Mouse (Mus musculus): ENCODE measurements around the gene Zfp865. TPM values are rescaled to one million over a fixed set of nuclear protein-coding genes. Genes with fewer than 3 reads are reported as not detected.
A peak's percentile ranks its signal among the peaks of the same experiment; 100 is the strongest.

The Zfp865 gene
- polyA plus RNA-seq, 1 experiment from 2014 or later: 3.4 TPM

DNA sequence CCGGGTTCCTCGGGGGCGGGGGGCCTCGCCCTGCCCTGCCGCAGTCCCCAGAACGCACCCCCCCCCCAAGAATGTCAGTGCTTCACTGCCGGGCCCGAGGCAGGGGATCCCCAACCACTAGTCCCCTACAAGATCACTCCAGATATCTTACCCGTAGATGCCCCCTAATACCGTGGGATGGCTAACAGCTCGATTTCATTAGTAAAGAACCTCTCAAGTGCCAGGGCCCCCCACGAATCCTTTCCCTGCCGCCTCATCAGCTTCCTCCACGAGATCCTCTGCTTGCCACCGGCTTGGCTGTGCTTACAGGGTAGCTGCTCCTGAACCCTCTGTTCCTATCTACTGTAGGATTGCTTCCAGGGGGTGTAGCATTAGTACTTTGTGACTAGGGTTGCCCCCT lies 509 bp downstream of the Zfp865 start:
- Histone ChIP-seq H3K27me3 (replicated peaks; ENCODE audit: insufficient read depth, low read length) (no peaks in the 10 kb centered on the region), H3K4me1 (ENCODE audit: insufficient read depth, low read depth, low read length) (0 out of 2 replicates have a peak, but pooled peaks cover 4% of the 10 kb centered on the region), H3K36me3 (ENCODE audit: insufficient read depth, low read length) (no peaks in the 10 kb centered on the region), H3K9ac (replicated peaks; ENCODE audit: low read depth) (peak overlapping the region; percentile 96), H3K4me3 (ENCODE audit: low read depth, low read length) (peak overlapping the region; percentile 84), H3K27ac (ENCODE audit: low read length) (peak overlapping the region; percentile 98), H3K9me3 (ENCODE audit: low read length) (no peaks in the 10 kb centered on the region), H3K4me2 (replicated peaks; ENCODE audit: low read depth, low read length) (peak overlapping the region; percentile 73)
- TF ChIP-seq EP300 (IDR thresholded peaks at IDR 0.05) (no peak), CTCF (IDR thresholded peaks at IDR 0.05) (no peak)
- no peak for DNase-seq (ENCODE audit: low spot score)
- ATAC-seq: peak; percentile 2; the same call in 1 of the 2 replicates
- 0% methylated on average over 8 of the region's 15 CpGs for WGBS

DNA sequence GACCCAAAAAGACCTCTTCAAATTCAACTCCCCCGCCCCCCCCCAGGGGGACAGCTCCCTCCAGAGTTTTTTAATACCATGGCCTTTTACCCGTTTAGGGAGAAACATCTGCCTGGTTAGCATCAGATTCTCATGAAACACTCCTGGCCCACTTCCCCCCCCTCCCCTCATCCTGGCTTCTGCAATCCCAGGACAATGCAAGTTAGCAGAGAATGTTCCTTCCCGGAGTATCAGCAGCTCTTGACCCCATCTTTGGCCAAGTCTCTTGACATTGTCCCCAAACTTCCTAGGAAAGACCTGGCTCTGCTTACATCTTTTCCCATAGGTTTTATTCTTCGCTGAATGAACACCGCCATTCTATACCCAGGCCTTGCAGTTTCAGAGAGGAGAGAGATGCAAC lies 1.0 kb downstream of the Zfp865 start:
- Histone ChIP-seq H3K9ac (replicated peaks; ENCODE audit: low read depth) (peak overlapping the region; percentile 96), H3K27me3 (replicated peaks; ENCODE audit: insufficient read depth, low read length) (no peaks in the 10 kb centered on the region), H3K36me3 (ENCODE audit: insufficient read depth, low read length) (no peaks in the 10 kb centered on the region), H3K27ac (ENCODE audit: low read length) (peak overlapping the region; percentile 98), H3K4me2 (replicated peaks; ENCODE audit: low read depth, low read length) (peak overlapping the region; percentile 73), H3K4me3 (ENCODE audit: low read depth, low read length) (peak overlapping the region; percentile 84), H3K4me1 (ENCODE audit: insufficient read depth, low read depth, low read length) (0 out of 2 replicates have a peak, but pooled peaks cover 4% of the 10 kb centered on the region), H3K9me3 (ENCODE audit: low read length) (no peaks in the 10 kb centered on the region)
- WGBS: 43% methylated on average over 5 of the region's 5 CpGs
- ATAC-seq: no peak
- TF ChIP-seq EP300 (IDR thresholded peaks at IDR 0.05) (no peak), CTCF (IDR thresholded peaks at IDR 0.05) (no peak)
- DNase-seq (ENCODE audit: low spot score): no peak

DNA sequence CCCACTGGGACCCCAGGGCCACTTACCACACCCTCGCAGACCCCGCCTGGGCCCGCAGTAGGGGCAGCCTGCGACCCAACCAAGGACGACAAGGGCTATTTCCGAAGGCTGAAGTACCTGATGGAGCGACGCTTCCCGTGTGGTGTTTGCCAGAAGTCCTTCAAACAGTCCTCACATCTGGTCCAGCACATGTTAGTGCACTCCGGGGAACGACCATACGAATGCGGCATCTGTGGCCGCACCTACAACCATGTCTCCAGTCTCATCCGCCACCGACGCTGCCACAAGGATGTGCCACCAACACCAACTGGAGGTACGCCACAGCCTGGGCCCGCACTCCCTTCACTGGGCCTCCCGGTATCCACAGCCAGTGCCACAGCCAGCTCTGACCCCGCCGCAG lies 9.4 kb downstream of the Zfp865 start:
- TF ChIP-seq EP300 (IDR thresholded peaks at IDR 0.05) (no peak), CTCF (IDR thresholded peaks at IDR 0.05) (no peak)
- Histone ChIP-seq H3K27me3 (replicated peaks; ENCODE audit: insufficient read depth, low read length) (no peaks in the 10 kb centered on the region), H3K4me1 (ENCODE audit: insufficient read depth, low read depth, low read length) (no peaks in the 10 kb centered on the region), H3K4me3 (ENCODE audit: low read depth, low read length) (no peak overlapping the region), H3K36me3 (ENCODE audit: insufficient read depth, low read length) (peaks cover 50% of the 10 kb centered on the region), H3K27ac (ENCODE audit: low read length) (no peak overlapping the region), H3K9ac (replicated peaks; ENCODE audit: low read depth) (no peak overlapping the region), H3K4me2 (replicated peaks; ENCODE audit: low read depth, low read length) (no peak overlapping the region), H3K9me3 (ENCODE audit: low read length) (peaks cover 25% of the 10 kb centered on the region)
- DNase-seq (ENCODE audit: low spot score) (no peak), ATAC-seq (no peak)
- 95% methylated on average over 22 of the region's 22 CpGs for WGBS

DNA sequence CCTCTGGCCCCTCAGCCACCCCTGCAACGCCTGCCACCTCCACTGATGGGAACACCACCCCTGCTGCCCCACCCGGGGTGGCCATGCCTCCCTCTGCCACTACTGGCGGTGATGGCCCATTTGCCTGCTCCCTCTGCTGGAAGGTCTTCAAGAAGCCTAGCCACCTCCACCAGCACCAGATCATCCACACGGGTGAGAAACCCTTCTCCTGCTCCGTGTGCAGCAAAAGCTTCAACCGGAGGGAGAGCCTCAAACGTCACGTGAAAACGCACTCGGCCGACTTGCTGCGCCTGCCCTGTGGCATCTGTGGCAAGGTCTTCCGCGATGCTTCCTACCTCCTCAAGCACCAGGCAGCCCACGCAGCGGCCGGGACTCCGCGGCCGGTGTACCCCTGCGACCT lies 9.8 kb downstream of the Zfp865 start:
- ATAC-seq (no peak), DNase-seq (ENCODE audit: low spot score) (no peak)
- Histone ChIP-seq H3K9me3 (ENCODE audit: low read length) (peaks cover 25% of the 10 kb centered on the region), H3K4me1 (ENCODE audit: insufficient read depth, low read depth, low read length) (no peaks in the 10 kb centered on the region), H3K9ac (replicated peaks; ENCODE audit: low read depth) (no peak overlapping the region), H3K27ac (ENCODE audit: low read length) (no peak overlapping the region), H3K27me3 (replicated peaks; ENCODE audit: insufficient read depth, low read length) (no peaks in the 10 kb centered on the region), H3K4me3 (ENCODE audit: low read depth, low read length) (no peak overlapping the region), H3K36me3 (ENCODE audit: insufficient read depth, low read length) (peaks cover 53% of the 10 kb centered on the region), H3K4me2 (replicated peaks; ENCODE audit: low read depth, low read length) (no peak overlapping the region)
- WGBS: 95% methylated on average over 21 of the region's 21 CpGs
- no peak for TF ChIP-seq CTCF (IDR thresholded peaks at IDR 0.05)
- no peak for TF ChIP-seq EP300 (IDR thresholded peaks at IDR 0.05)

DNA sequence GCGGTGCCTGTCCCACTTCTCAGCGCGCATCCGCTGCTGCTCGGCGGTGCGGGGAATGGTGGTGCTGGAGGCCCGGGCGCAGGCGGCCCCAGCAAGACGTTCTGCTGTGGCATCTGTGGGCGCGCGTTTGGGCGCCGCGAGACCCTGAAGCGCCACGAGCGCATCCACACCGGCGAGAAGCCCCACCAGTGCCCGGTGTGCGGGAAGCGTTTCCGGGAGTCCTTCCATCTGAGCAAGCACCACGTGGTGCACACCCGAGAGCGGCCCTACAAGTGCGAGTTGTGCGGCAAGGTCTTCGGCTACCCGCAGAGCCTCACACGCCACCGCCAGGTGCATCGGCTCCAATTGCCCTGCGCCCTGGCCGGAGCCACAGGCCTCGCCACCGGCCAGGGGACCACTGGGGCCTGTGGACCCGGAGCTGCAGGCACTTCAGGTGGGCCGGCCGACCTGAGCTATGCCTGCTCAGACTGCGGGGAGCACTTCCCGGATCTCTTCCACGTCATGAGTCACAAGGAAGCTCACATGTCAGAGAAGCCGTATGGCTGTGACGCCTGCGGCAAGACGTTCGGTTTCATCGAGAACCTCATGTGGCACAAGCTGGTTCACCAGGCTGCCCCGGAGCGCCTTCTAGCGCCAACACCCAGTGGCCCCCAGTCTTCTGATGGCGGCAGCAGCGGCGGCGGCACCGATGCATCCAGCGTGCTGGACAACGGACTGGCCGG lies 10.5 kb downstream of the Zfp865 start:
- Histone ChIP-seq H3K9me3 (ENCODE audit: low read length) (peaks cover 25% of the 10 kb centered on the region), H3K4me1 (ENCODE audit: insufficient read depth, low read depth, low read length) (no peaks in the 10 kb centered on the region), H3K9ac (replicated peaks; ENCODE audit: low read depth) (no peak overlapping the region), H3K36me3 (ENCODE audit: insufficient read depth, low read length) (peaks cover 53% of the 10 kb centered on the region), H3K27me3 (replicated peaks; ENCODE audit: insufficient read depth, low read length) (no peaks in the 10 kb centered on the region), H3K4me2 (replicated peaks; ENCODE audit: low read depth, low read length) (no peak overlapping the region), H3K4me3 (ENCODE audit: low read depth, low read length) (no peak overlapping the region), H3K27ac (ENCODE audit: low read length) (no peak overlapping the region)
- DNase-seq (ENCODE audit: low spot score) (no peak), ATAC-seq (peak; percentile 7; the same call in 1 of the 2 replicates)
- no peak for TF ChIP-seq CTCF (IDR thresholded peaks at IDR 0.05)
- no peak for TF ChIP-seq EP300 (IDR thresholded peaks at IDR 0.05)
- WGBS: 90% methylated on average over 62 of the region's 63 CpGs

DNA sequence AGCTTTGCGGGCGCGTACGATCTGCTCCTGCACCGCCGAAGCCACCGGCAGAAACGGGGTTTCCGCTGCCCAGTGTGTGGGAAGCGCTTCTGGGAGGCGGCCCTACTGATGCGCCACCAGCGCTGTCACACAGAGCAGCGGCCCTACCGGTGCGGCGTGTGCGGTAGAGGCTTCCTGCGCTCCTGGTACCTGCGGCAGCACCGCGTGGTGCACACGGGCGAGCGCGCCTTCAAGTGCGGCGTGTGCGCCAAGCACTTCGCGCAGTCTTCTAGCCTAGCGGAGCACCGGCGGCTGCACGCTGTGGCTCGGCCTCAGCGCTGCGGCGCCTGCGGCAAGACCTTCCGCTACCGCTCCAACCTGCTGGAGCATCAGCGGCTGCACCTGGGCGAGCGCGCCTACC lies 11.3 kb downstream of the Zfp865 start:
- Histone ChIP-seq H3K4me2 (replicated peaks; ENCODE audit: low read depth, low read length) (no peak overlapping the region), H3K4me3 (ENCODE audit: low read depth, low read length) (no peak overlapping the region), H3K27me3 (replicated peaks; ENCODE audit: insufficient read depth, low read length) (no peaks in the 10 kb centered on the region), H3K9ac (replicated peaks; ENCODE audit: low read depth) (no peak overlapping the region), H3K4me1 (ENCODE audit: insufficient read depth, low read depth, low read length) (no peaks in the 10 kb centered on the region), H3K36me3 (ENCODE audit: insufficient read depth, low read length) (peaks cover 51% of the 10 kb centered on the region), H3K9me3 (ENCODE audit: low read length) (peaks cover 25% of the 10 kb centered on the region), H3K27ac (ENCODE audit: low read length) (no peak overlapping the region)
- TF ChIP-seq CTCF (IDR thresholded peaks at IDR 0.05) (no peak), EP300 (IDR thresholded peaks at IDR 0.05) (no peak)
- 86% methylated on average over 41 of the region's 46 CpGs for WGBS
- DNase-seq (ENCODE audit: low spot score): no peak
- no peak for ATAC-seq

All from lung, postnatal 0 days (tissue).